Mouse (Mus musculus): ENCODE data around the gene Rbm17. TPM values are rescaled to one million over a fixed set of nuclear protein-coding genes. Genes with fewer than 3 reads are reported as not detected.
A peak's percentile ranks its signal among the peaks of the same experiment; 100 is the strongest.
"Not testable (repeated sequence)": the region's sequence is repeated elsewhere in the genome, so short reads cannot be mapped to it uniquely, and the experiment has no call there.

Rbm17 gene
- total RNA-seq (2021): 10 to 100 TPM; 53.0 to 60.7 TPM

DNA sequence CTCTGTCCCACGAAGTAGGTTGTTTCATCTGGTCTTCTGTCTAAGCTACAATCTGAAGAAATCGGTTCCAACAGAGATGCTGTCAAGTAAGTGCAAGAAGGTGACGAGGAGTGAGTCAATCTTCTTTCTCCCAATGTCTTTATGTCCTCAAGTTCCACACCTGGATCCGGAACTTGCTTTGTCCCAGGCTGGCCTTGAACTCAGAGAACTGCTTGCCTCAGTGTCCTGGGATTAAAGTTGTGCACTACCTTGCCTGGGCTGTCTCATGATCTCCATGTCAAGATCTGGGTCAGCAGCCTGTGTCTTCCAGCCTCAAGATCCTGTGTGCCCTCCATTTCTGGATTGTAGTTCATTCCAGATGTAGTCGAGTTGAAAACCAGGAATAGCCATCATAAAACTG, at the start of gene Rbm17:
Rbm17 (minus strand) TSS at position 101 of the 400 bp plus-strand sequence.
- intact Hi-C loops (cut with DNase I): loop anchor here (5.0 kb wide), 5 partner anchors 47 to 173 kb away; partner anchors contain the start of genes Ankrd16, Fbh1 and Il15ra
- no peak for DNase-seq

DNA sequence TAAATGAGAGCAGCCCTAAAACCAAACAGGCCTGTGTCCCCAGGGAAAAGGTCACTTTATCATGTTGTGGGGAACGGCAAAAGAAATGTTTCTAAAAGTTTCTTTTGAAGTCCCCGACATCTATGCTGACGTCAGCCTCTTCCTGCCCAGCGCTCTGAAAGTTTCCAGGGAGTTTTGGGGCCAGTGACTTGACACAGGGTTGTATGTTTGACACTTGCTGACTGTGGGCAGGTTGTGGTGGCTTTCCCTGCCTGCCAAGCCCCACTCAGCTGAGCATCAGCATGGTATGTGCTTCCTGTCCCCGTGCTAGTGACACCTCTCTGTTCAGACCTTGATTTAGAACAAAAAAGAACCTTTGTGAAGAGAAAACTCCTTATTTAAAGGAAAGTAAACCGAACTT, 49.4 kb upstream of the Rbm17 start:
- DNase-seq: no peak
- intact Hi-C loops (cut with DNase I): no loop called here

DNA sequence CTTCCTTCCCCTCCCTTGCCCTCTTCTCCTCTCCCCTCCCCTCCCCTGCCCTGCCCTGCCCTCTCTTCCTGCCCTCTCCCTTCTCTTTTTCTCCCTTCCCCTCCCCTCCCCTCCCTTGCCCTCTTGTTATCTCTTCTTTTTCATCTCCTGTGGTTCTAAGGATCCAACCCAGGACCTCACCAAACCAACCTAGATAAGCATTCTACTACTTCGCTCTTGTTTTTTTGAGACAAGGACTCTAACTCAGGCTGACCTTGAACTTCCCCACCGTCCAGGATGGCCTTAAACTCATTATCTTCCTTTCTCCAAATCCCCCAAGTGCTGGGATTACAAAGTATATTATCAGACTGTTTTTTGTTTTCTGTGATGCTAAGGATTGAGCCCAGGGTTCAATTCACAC, 48.8 kb upstream of the Rbm17 start:
- intact Hi-C loops (cut with DNase I): no loop called here
- DNase-seq: no peak

DNA sequence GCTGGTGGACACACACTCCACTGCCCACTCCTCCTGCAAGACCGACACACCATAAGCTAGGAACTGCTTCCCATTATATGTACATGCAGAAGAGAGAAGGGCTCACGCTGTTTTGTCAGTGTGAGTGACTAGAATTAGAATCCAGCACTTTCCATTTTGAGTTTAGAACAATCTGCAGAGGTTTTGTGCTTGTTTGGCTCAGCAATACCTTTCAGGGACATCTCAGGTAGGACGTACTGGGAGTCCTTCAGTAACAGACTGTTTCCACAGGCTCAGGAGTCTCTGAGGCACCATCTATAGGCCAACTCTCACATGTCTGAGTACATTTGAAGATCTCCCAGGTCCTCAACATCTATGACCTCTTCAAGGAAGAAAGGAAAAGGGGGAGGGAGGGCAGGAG, 48.2 kb upstream of the Rbm17 start:
- intact Hi-C loops (cut with DNase I): no loop called here
- DNase-seq: no peak

- DNase-seq: no peak
- intact Hi-C loops (cut with DNase I): no loop called here
These were observed 47.5 kb upstream of the Rbm17 start for GRCm38 (mm10) chr2:11651476-11651875.

DNA sequence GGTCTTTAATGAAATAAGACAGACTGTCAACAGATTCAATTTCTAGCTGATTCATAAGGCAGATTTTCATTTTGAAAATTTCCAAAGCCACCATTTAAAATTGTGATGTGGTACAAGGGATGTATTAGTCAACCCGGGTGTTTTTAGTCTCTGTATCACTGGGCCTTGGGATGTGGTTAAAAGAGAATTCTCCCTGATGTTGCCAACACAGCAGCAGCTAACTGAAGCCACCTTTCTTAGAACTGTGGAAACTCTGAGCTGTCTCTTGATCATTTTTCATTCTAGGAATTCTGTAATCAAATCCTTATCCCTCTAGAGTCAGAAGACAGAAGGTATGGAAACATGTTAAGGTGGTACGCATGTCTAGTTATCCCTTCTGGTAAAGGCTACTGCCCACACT, 41.3 kb upstream of the Rbm17 start:
- no peak for DNase-seq
- intact Hi-C loops (cut with DNase I): no loop called here

- intact Hi-C loops (cut with DNase I): no loop called here
- DNase-seq: no peak
These were observed 40.1 kb upstream of the Rbm17 start for GRCm38 (mm10) chr2:11644057-11644456.

- intact Hi-C loops (cut with DNase I): no loop called here
- DNase-seq: no peak
These were observed 38.5 kb upstream of the Rbm17 start, which contains the start of gene Il2ra for GRCm38 (mm10) chr2:11642451-11642941. Il2ra (plus strand) TSS chr2:11642807.

GRCm38 (mm10) chr2:11637115-11637514, 33.2 kb upstream of the Rbm17 start:
- intact Hi-C loops (cut with DNase I): no loop called here
- no peak for DNase-seq

DNA sequence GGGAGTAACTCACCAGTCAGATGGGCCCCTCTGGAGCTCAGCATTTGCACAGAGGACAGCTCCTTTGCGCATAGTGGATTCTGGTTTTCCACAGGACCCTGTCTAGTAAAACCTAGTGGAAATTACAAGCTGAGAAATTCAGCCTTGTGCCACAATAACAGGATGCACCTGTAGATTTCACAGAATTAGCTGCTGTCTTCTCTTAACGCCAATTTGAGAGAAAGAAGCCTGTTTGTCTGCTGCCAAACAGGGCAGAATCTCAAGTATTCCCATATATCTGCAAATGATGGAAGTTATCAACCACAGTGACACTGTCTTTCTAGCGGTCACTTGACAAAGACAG, 32.2 kb upstream of the Rbm17 start:
- no peak for DNase-seq
- intact Hi-C loops (cut with DNase I): no loop called here

GRCm38 (mm10) chr2:11635471-11636137, 31.7 kb upstream of the Rbm17 start:
- no peak for DNase-seq

GRCm38 (mm10) chr2:11635035-11635434, 31.1 kb upstream of the Rbm17 start:
- DNase-seq: no peak
- intact Hi-C loops (cut with DNase I): no loop called here

More at GRCm38 (mm10) chr2:11635471-11636137, 31.7 kb upstream of the Rbm17 start:
- intact Hi-C loops (cut with DNase I): no loop called here

DNA sequence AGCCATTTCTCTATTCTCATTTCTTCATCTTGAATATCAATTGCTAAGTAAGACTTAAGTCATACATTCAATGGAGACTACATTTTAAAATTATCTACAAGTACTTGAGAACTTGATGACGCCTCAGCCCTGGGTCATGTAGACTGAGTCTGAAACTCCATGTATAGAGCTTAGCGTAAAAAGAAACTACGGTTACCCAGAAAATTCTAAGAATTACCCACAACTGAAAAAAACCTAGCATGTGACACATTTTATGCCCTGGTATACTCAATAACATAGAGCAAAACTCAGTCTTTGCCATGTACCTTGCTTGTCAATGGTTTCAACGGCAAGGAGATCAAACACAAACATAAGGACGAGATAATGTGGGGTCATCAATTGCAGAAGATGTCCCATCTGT, 21.9 kb upstream of the Rbm17 start, which contains the start of gene Gm17490:
Gm17490 (minus strand) TSS at position 375 of the 400 bp plus-strand sequence.
- DNase-seq: no peak
- intact Hi-C loops (cut with DNase I): no loop called here

- DNase-seq: no peak
- intact Hi-C loops (cut with DNase I): no loop called here
These were observed 19.8 kb upstream of the Rbm17 start for GRCm38 (mm10) chr2:11623726-11624125.

- no peak for DNase-seq
- intact Hi-C loops (cut with DNase I): no loop called here
These were observed 19.2 kb upstream of the Rbm17 start for GRCm38 (mm10) chr2:11623173-11623572.

DNA sequence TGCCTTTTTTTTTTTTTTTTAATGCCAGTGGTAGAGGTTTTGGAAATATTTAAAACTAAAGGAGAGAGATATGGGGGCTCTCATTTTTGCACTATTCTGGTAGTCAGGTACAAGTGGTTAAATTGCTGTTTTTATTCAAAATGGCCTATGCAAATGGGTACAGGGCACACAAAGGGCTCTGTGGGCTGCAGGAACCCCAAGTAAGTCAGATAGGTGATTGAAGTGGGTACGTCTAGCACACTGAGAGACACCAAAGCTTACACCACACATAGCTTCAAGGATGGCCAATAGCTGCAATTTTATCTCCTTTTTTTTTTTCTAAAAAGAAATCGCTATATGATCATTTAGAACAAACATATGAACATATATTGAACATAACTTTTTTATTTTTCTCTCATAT, 15.6 kb upstream of the Rbm17 start:
- intact Hi-C loops (cut with DNase I): no loop called here
- DNase-seq: no peak

DNA sequence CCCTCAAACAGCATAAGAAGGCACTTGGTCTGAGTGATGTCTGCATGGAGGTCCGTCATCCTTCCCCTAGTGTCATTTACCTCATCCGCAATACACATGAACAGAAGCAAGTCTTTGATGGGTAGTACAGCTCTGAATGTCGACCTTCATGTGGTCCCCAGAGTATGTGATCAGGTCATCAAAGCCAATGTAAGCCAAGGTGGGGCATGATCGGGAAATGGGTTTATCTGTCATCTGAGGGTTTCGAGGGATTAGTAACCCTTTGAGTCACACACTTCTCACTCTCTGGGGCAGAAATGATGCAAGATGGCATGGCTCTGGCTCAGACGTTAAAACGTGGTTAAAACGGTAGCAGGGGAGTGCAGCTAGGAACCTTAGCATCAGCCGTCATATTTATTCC, 12.9 kb upstream of the Rbm17 start:
- intact Hi-C loops (cut with DNase I): no loop called here
- DNase-seq: no peak

DNA sequence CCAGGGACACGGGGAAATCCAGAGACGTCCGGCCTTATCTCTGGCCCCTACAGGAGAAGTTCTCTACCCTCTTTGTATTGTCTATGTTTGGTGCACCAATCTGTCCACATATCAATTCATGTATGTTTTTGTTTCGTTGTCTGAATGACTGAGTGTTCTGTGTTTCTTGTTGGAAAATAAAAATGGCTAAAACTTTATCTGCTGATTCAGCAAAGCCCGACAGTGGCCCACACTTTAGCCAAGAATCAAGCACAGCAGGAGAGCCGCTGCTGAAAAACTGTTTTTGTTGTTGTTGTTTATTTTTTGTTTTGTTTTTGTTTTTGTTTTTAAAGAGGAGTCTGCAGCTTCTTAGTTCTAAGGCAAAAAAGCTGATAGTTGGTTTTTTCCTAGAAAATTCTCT, 9.0 kb upstream of the Rbm17 start:
- intact Hi-C loops (cut with DNase I); DNase-seq: not testable (repeated sequence)

DNA sequence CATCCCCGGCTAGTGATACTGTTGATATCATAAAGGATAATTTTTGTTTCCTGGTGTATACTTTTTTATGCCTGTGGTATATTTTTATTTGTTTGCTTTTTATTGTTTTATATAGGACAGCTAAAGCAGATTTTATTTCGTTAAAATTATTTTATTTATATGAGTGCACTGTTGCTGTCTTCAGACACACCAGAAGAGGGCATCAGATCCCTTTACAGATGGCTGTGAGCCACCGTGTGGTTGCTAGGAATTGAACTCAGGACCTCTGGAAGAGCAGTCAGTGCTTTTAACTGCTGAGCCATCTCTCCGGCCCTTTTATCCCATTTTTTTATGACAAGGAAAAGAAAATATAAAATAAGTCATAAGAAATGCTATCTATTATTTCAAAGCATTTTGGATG, 2.8 kb upstream of the Rbm17 start:
- intact Hi-C loops (cut with DNase I); DNase-seq: not testable (repeated sequence)

- intact Hi-C loops (cut with DNase I): loop anchor here (5.0 kb wide), 5 partner anchors 48 to 172 kb away; partner anchors contain the start of genes Ankrd16, Fbh1 and Il15ra
These were observed 958 bp upstream of the Rbm17 start for GRCm38 (mm10) chr2:11604911-11605310.

DNA sequence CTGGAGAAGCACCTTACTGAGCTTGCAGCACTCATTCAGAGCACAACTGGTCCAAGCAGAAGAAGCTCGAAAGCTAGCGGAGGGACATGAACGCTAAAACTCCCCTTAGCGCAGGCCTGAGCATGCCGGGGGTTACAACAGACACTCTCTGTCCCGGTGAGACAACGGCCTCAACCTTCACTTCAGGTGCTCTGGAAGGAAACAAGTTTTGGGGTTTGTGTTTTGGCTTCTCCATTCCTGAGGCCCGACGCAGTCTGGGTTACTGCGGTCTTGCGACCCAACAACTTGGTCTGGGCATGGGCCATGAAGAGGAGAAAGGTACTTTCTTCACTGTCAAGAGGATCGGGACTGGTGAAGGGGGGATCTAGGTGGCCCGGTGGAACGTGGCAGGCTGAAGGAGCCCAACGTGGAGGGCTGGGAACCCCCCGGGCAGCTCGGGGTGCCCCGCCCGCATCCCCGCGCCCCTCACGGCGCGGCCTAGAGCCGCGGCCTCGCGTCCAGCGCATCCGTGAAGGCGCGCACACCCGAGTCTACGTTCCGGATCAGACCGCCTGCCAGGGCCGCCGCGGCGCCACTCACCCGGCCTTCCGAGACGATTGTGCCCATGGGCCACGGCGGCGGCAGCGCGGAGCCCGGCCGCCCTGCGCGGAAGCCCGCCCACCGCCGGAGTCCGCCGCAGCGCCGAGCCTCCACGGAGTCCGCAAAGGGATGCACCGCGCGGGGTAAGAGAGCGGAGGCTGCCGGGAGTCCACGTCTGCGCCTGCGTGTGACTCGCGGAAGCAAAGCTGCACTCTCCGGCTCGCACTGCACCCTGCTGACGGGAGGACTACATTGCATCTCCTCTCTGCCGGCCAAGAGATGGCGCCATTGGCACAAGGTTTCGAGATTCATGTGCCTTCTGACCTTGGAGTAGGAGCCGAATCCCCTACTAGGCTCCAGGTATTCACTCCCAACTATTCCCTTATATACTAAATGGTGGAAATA, 1.2 kb downstream of the Rbm17 start:
- intact Hi-C loops (cut with DNase I): loop anchor here (5.0 kb wide), 5 partner anchors 45 to 175 kb away; partner anchors contain the start of genes Ankrd16, Fbh1 and Il15ra
- peak; percentile 95 to 98 for DNase-seq

More at GRCm38 (mm10) chr2:11604911-11605310, 958 bp upstream of the Rbm17 start:
- DNase-seq: no peak
